11 mouse cellular contexts compared by ENCODE assay signal in genomic region chr2:33636628-33637188, GRCm38 (mm10). TPM values are rescaled to one million over a fixed set of nuclear protein-coding genes. Genes with fewer than 3 reads are reported as not detected.
A peak's percentile ranks its signal among the peaks of the same experiment; 100 is the strongest.
DNase-seq lines count a peak whose midpoint lies in the region; ATAC-seq and TF ChIP-seq lines count a peak whose summit lies in the region.
"Had no signal": no experiment of that assay in that cellular context is flagged by ENCODE, and none has a peak within 500 bp of the region (broad histone marks: within the 10 kb centered on the region; RNA-seq: fewer than 3 reads in every experiment).

No protein-coding gene starts in this region.

- peak overlapping the region; percentile 52 for H3K4me2 ChIP-seq in hindbrain, embryonic 14.5 days (replicated peaks)
- H3K4me2 ChIP-seq in neural tube, embryonic 12.5 days (replicated peaks): peak overlapping the region; percentile 60

- no peak for TF ChIP-seq EP300 in heart, adult 2 months (IDR thresholded peaks at IDR 0.05; ENCODE audit: insufficient read depth, low read depth, low read length)

- no peaks in the 10 kb centered on the region for H3K9me3 ChIP-seq in heart, embryonic 10.5 days
- no peaks in the 10 kb centered on the region for H3K9me3 ChIP-seq in megakaryocyte, embryonic 14.5 days
- H3K9me3 ChIP-seq in hindbrain, embryonic 14.5 days (ENCODE audit: control insufficient read depth, low read length): no peaks in the 10 kb centered on the region
- H3K9me3 ChIP-seq in neural tube, embryonic 12.5 days: no peaks in the 10 kb centered on the region

- H3K4me1 ChIP-seq in heart, adult 2 months (ENCODE audit: control insufficient read depth, insufficient read depth, low read length): no peaks in the 10 kb centered on the region
- peaks cover 34% of the 10 kb centered on the region for H3K4me1 ChIP-seq in heart, embryonic 10.5 days
- peaks cover 29% of the 10 kb centered on the region for H3K4me1 ChIP-seq in megakaryocyte, embryonic 14.5 days
- no peaks in the 10 kb centered on the region for H3K4me1 ChIP-seq in hindbrain, embryonic 14.5 days (replicated peaks; ENCODE audit: control insufficient read depth, insufficient read depth, low read length)
- H3K4me1 ChIP-seq in neural tube, embryonic 12.5 days: peaks cover 20% of the 10 kb centered on the region

- H3K27me3 ChIP-seq in heart, adult 2 months (ENCODE audit: control insufficient read depth, insufficient read depth, low read length): peaks cover 49% of the 10 kb centered on the region
- H3K27me3 ChIP-seq in heart, embryonic 10.5 days (ENCODE audit: insufficient read depth, poor library complexity, severe bottlenecking): peaks cover 100% of the 10 kb centered on the region
- H3K27me3 ChIP-seq in megakaryocyte, embryonic 14.5 days (replicated peaks): peaks cover 99% of the 10 kb centered on the region
- H3K27me3 ChIP-seq in hindbrain, embryonic 14.5 days (ENCODE audit: control insufficient read depth, insufficient read depth, low read length): peaks cover 82% of the 10 kb centered on the region
- H3K27me3 ChIP-seq in neural tube, embryonic 12.5 days (replicated peaks): peaks cover 92% of the 10 kb centered on the region

- WGBS in heart, adult 2 months: 6% methylated on average over 26 of the region's 26 CpGs
- under 1% methylated on average over 26 of the region's 26 CpGs for WGBS in heart, embryonic 10.5 days
- 2% methylated on average over 26 of the region's 26 CpGs for WGBS in hindbrain, embryonic 14.5 days
- WGBS in neural tube, embryonic 12.5 days: under 1% methylated on average over 26 of the region's 26 CpGs

- no peak overlapping the region for H3K9ac ChIP-seq in heart, adult 2 months (ENCODE audit: low read depth, low read length)
- peak overlapping the region; percentile 66 for H3K9ac ChIP-seq in hindbrain, embryonic 14.5 days
- no peak overlapping the region for H3K9ac ChIP-seq in neural tube, embryonic 12.5 days

- no peak for TF ChIP-seq CTCF in heart, adult 2 months (IDR thresholded peaks at IDR 0.05)

- 0 out of 2 replicates have a peak overlapping the region, but pooled peaks have one; percentile 12 for H3K4me3 ChIP-seq in heart, adult 2 months
- H3K4me3 ChIP-seq in heart, embryonic 10.5 days: no peak overlapping the region
- peak overlapping the region; percentile 33 for H3K4me3 ChIP-seq in megakaryocyte, embryonic 14.5 days (replicated peaks)
- peak overlapping the region; percentile 30 for H3K4me3 ChIP-seq in hindbrain, embryonic 14.5 days (replicated peaks; ENCODE audit: low read length)
- 0 out of 2 replicates have a peak overlapping the region, but pooled peaks have one; percentile 16 for H3K4me3 ChIP-seq in neural tube, embryonic 12.5 days

- intact Hi-C loops in heart, adult 2 months (cut with DNase I): no loop called here

- no peaks in the 10 kb centered on the region for H3K36me3 ChIP-seq in heart, adult 2 months (ENCODE audit: control insufficient read depth, insufficient read depth, low read length)
- no peaks in the 10 kb centered on the region for H3K36me3 ChIP-seq in heart, embryonic 10.5 days
- no peaks in the 10 kb centered on the region for H3K36me3 ChIP-seq in megakaryocyte, embryonic 14.5 days (replicated peaks; ENCODE audit: low read length)
- no peaks in the 10 kb centered on the region for H3K36me3 ChIP-seq in hindbrain, embryonic 14.5 days (replicated peaks; ENCODE audit: control insufficient read depth, insufficient read depth)
- no peaks in the 10 kb centered on the region for H3K36me3 ChIP-seq in neural tube, embryonic 12.5 days

- no peak overlapping the region for H3K27ac ChIP-seq in heart, adult 2 months
- H3K27ac ChIP-seq in heart, embryonic 10.5 days: no peak overlapping the region
- H3K27ac ChIP-seq in hindbrain, embryonic 14.5 days: peak overlapping the region; percentile 84
- no peak overlapping the region for H3K27ac ChIP-seq in neural tube, embryonic 12.5 days

- ATAC-seq in megakaryocyte, adult 5-6 weeks (ENCODE audit: poor library complexity, severe bottlenecking): no peak
- ATAC-seq in hindbrain, embryonic 14.5 days (ENCODE audit: low FRiP score): no peak
- no peak for ATAC-seq in neural tube, embryonic 12.5 days (ENCODE audit: low FRiP score, low read depth)
- no peak for ATAC-seq in frontal cortex, adult (ENCODE audit: low TSS enrichment)
- ATAC-seq: forebrain, embryonic 14.5 days had no signal

- no peak for DNase-seq in heart, adult 2 months
- no peak for DNase-seq in heart, embryonic 10.5 days (ENCODE audit: low spot score)
- no peak for DNase-seq in hindbrain, embryonic 14.5 days (ENCODE audit: low spot score)
- no peak for DNase-seq in c-Kit-positive CD71-positive TER-119-positive erythroid progenitor cells, embryonic 14.5 days (ENCODE audit: low spot score)
- DNase-seq: heart, postnatal 36 days; thymus, adult 18-20 months had no signal

- TF ChIP-seq POLR2A in heart, adult 2 months (IDR thresholded peaks at IDR 0.05; ENCODE audit: insufficient read depth, low read depth, low read length): no peak

- no peaks in the 10 kb centered on the region for H3K79me2 ChIP-seq in heart, adult 2 months (replicated peaks; ENCODE audit: control insufficient read depth, insufficient read depth, low read length)

RNA-seq across cellular contexts. Expression of gene Lmx1b, which starts 3.6 kb away (rescaled TPM):
- under 1 TPM in 1 of 2 experiments, not detected in 1; 0.18 TPM for total RNA-seq in heart, adult 2 months (2021)
- polyA plus RNA-seq in heart, adult 2 months (2012; rRNA removed): 0.06 and 0.08 TPM in 2 replicates
- polyA plus RNA-seq in heart, embryonic 10.5 days (2016; fragmentation: Nextera tagmentation; extraction: Ambion mirVana): 0.11 and 0.83 TPM in 2 replicates
- not detected in 2 replicates for polyA plus RNA-seq in megakaryocyte, embryonic 14.5 days (2012; ENCODE audit: insufficient read depth, low replicate concordance)
- not detected in 2 replicates for total RNA-seq in megakaryocyte, adult 5-6 weeks (2015)
- not detected in 2 replicates for total RNA-seq in megakaryocyte, adult 5-6 weeks (2017)
- polyA plus RNA-seq in hindbrain, embryonic 14.5 days (2014; fragmentation: Nextera tagmentation; extraction: Ambion mirVana): 6.7 and 8.7 TPM in 2 replicates
- 4.6 and 4.7 TPM in 2 replicates for polyA plus RNA-seq in neural tube, embryonic 12.5 days (2016; fragmentation: Nextera tagmentation; extraction: Ambion mirVana)
